Mouse (Mus musculus): Measurements from ENCODE around the gene Abcc9.

The Abcc9 gene

DNA sequence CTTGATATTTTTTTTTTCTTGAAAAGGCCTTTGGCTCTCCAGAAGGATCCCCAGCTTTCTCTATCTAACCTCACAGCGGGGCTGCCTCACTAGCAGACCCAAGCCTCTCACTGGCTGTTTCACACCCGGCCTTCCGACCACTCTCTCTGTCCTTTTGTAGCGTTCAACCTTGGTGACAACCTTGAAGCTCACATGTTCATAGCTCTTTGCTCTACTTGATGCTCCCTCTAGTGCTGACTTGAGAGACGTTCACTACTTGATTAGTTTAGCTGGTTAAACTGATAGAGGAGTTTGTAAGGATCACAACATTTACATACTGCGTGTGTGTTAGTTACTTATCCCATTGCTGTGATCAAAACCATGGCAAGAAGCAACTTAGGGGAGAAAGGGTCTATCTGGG is 18.5 kb upstream of the Abcc9 start:
- DNase-seq (ENCODE audit: low read depth, low spot score) = no peak
- Histone ChIP-seq H3K36me3 (ENCODE audit: control insufficient read depth, insufficient read depth, low read length, poor library complexity, severe bottlenecking) (no peaks in the 10 kb centered on the region), H3K27me3 (ENCODE audit: control insufficient read depth, insufficient read depth, low read length, poor library complexity, severe bottlenecking) (no peaks in the 10 kb centered on the region)

DNA sequence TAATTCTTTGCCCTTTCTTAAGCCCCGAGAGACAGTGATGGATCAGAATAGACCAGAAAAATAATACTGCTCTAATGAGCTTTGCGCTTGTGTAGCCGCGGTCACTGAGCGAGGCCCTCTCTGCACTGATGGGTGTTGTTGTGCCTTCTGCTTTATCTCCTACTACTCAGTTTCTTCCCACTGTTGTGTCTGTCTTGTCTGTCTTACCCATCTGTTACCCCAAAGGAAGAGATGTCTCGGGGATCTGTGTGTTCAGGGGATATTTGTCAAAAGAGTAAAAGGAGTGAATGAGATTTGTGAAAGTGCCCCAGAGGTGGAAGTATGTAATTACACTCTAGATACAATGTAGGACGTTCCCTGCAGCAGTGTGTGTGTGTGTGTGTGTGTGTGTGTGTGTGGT is 16.1 kb upstream of the Abcc9 start:
- no peaks in the 10 kb centered on the region for H3K27me3 ChIP-seq (ENCODE audit: control insufficient read depth, insufficient read depth, low read length, poor library complexity, severe bottlenecking)
- DNase-seq (ENCODE audit: low read depth, low spot score) = no peak
- H3K36me3 ChIP-seq (ENCODE audit: control insufficient read depth, insufficient read depth, low read length, poor library complexity, severe bottlenecking) = no peaks in the 10 kb centered on the region

DNA sequence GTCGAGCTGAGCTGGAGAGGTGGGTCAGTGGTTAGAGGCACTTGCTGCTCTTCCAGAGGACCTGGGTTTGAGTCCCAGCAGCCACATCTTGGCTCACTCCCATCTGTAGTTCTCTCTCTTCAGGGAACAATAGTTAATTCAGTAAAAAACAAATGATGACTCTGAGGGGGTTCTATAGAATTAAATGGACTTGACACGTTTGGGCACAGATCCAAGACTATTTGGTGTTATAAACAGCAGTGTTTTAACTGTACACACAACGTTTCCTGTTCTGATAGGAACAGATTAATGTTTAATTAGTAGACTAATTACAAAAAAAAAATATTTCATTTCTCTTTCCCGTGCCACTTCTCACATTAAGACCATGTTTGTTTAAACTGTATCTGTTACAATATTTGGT is 15.1 kb upstream of the Abcc9 start:
- no peak for DNase-seq (ENCODE audit: low read depth, low spot score)
- H3K36me3 ChIP-seq (ENCODE audit: control insufficient read depth, insufficient read depth, low read length, poor library complexity, severe bottlenecking) = no peaks in the 10 kb centered on the region
- no peaks in the 10 kb centered on the region for H3K27me3 ChIP-seq (ENCODE audit: control insufficient read depth, insufficient read depth, low read length, poor library complexity, severe bottlenecking)

DNA sequence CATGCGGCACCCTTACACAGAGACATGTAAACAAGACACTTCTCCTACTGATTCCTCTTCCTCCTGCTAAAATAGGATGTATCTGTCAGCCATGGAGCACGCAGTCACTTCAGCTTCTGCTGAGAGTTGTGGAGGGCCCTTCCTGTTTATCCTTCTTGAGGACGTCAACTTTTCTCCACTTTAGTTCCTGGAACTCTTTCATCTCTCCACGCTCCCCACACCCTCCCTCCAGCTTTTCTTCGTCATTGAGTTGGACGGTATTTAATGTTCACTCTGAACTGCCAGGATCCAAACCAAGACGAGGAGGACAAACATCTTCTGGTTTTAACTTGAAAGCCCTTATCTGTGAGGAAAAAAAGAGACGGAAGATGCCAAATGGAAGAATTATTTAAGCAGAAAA is 12.9 kb upstream of the Abcc9 start:
- Histone ChIP-seq H3K27me3 (ENCODE audit: control insufficient read depth, insufficient read depth, low read length, poor library complexity, severe bottlenecking) (no peaks in the 10 kb centered on the region), H3K36me3 (ENCODE audit: control insufficient read depth, insufficient read depth, low read length, poor library complexity, severe bottlenecking) (no peaks in the 10 kb centered on the region)
- DNase-seq (ENCODE audit: low read depth, low spot score) = no peak

DNA sequence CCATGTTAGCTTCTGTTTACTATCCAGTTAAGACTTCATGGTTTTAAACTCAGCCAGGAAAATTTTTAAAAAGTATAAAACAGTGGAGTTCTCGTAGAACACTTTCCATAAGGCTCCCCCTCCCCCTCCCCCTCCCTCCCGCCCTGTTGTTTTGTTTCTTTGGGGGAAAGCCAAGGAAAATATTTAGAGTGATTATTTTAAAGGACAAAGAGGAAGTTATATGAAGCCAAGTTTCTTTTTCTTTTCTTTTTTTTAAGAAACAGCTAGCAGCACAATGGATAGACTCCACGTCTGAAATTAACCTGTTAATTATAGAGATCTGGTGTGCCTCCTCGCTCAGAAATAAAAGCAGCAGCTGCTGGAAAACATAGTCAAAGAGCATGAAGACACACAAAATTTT is 9.0 kb upstream of the Abcc9 start:
- no peak for DNase-seq (ENCODE audit: low read depth, low spot score)
- H3K36me3 ChIP-seq (ENCODE audit: control insufficient read depth, insufficient read depth, low read length, poor library complexity, severe bottlenecking) = no peaks in the 10 kb centered on the region
- no peaks in the 10 kb centered on the region for H3K27me3 ChIP-seq (ENCODE audit: control insufficient read depth, insufficient read depth, low read length, poor library complexity, severe bottlenecking)

DNA sequence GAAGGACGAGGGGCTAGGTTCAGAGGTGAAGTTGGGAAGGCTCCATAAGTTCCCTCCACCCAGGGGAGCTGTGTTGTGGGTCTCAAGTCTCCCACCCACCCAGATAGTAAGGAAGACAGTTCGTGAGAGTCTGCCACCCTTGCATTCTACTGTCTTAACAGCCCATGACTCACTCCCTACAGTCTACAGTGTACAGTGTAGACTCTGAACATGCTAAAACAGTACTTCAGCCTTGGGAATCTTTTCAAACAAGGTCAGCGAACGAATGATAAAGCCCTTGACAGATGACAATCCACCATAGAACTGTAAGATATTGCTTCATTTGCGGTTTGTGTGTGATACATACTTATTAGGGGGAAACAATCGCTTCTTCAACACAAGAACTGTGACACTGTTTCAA is 8.6 kb upstream of the Abcc9 start:
- Histone ChIP-seq H3K36me3 (ENCODE audit: control insufficient read depth, insufficient read depth, low read length, poor library complexity, severe bottlenecking) (no peaks in the 10 kb centered on the region), H3K27me3 (ENCODE audit: control insufficient read depth, insufficient read depth, low read length, poor library complexity, severe bottlenecking) (no peaks in the 10 kb centered on the region)
- DNase-seq (ENCODE audit: low read depth, low spot score) = no peak

DNA sequence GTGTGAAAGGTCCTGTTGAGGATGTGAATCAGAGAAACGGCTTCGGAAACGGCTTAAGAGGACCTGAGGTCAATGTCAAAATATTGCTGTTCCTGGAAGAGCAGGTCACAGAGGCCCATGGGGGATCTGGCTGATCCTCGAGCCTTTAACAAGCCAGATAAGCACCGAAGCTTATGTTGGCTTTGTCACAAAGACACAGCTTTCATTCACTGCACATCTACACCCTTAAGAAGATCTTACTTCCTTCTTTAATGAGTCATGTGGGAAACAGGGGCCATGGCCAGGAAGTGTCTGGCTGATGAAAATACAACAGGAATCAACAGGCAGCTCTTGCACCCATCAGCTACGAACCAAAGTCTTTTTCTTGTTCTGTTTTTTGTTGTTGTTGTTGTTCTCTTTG is 6.3 kb upstream of the Abcc9 start:
- Histone ChIP-seq H3K27me3 (ENCODE audit: control insufficient read depth, insufficient read depth, low read length, poor library complexity, severe bottlenecking) (no peaks in the 10 kb centered on the region), H3K36me3 (ENCODE audit: control insufficient read depth, insufficient read depth, low read length, poor library complexity, severe bottlenecking) (no peaks in the 10 kb centered on the region)
- no peak for DNase-seq (ENCODE audit: low read depth, low spot score)

DNA sequence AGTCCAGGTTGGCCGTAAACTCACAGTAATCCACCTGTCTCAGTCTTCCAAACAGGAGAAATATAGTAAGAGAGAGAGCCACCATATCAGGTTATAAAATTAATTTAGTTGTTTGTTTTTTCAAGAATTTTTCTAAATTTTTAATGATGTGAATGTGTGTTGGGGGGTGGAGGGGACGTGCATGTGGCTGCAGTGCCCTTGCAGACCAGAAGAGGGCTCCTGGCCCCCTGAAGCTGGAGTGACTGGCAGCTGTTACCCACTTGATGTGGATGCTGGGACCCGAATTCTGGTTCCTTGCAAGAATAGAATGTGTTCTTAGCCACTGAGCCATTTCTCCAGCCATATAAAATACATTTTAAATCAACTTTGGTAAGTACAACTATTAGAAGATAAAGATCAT is 4.6 kb upstream of the Abcc9 start:
- Histone ChIP-seq H3K36me3 (ENCODE audit: control insufficient read depth, insufficient read depth, low read length, poor library complexity, severe bottlenecking) (no peaks in the 10 kb centered on the region), H3K27me3 (ENCODE audit: control insufficient read depth, insufficient read depth, low read length, poor library complexity, severe bottlenecking) (no peaks in the 10 kb centered on the region)
- DNase-seq (ENCODE audit: low read depth, low spot score) = peak; percentile 4

DNA sequence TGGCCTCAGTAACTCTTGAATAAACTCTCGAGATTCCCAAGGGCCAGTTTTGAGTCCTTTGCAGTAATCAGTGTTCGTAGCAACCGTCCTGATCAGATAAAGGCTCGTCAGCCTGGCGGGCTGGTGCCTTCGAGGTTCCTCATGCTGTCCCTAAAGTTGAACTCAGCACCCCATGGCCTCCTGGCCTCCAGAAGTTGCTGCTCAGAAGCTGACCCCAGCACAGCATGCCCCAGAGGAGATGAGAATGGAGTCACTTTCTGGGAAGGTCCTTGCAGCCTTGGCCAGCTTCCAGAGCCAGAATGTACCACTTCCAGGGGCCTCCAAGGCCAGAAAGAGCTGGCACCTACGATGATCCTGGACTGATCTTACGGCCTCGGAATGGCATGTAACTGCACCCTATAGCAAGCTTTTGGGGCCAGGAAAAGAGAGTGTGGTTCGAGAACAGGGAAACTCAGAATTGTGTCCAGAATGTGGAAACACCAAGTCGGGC is 1.4 kb upstream of the Abcc9 start:
- H3K27me3 ChIP-seq (ENCODE audit: control insufficient read depth, insufficient read depth, low read length, poor library complexity, severe bottlenecking) = no peaks in the 10 kb centered on the region
- DNase-seq (ENCODE audit: low read depth, low spot score) = no peak
- no peaks in the 10 kb centered on the region for H3K36me3 ChIP-seq (ENCODE audit: control insufficient read depth, insufficient read depth, low read length, poor library complexity, severe bottlenecking)

DNA sequence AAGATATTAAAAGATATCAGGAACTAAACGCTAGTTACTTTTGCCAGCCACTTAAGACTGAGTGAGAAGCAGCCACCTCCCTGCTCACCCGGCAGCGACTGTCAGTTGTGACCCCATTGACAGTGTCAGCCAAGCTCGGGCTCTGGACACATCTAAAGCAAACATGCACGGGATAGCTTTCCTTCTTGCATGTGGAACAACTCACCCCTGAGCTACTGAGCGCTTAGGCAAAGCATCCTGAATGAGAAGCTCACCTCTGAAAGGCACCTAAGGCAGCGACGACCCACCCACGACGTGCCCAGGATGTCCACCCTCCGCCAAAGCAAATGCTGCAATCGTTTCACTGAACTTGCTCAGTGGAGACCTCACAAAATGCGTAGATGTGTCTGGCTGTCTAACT is 954 bp downstream of the Abcc9 start:
- Histone ChIP-seq H3K36me3 (ENCODE audit: control insufficient read depth, insufficient read depth, low read length, poor library complexity, severe bottlenecking) (no peaks in the 10 kb centered on the region), H3K27me3 (ENCODE audit: control insufficient read depth, insufficient read depth, low read length, poor library complexity, severe bottlenecking) (no peaks in the 10 kb centered on the region)
- DNase-seq (ENCODE audit: low read depth, low spot score) = no peak

DNA sequence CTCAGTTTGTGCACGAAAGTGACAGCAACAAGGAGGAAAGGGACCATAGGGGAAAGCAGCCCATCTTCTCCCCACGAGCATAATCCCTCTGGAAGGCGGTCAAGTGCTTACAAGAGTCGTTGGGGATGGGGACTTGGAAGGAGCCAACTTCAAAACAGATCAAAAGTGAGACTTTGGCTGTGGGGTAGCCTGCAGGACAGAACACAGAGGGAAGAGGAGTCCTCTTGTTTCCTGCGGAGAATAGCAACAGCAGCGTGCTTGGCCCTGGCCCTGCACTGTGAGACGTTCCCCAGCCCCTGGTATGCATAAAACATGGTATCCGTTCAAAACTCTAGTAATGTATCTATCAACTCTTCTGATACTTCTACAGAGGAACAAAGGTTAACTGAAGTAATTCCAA is 1.4 kb downstream of the Abcc9 start:
- Histone ChIP-seq H3K27me3 (ENCODE audit: control insufficient read depth, insufficient read depth, low read length, poor library complexity, severe bottlenecking) (no peaks in the 10 kb centered on the region), H3K36me3 (ENCODE audit: control insufficient read depth, insufficient read depth, low read length, poor library complexity, severe bottlenecking) (no peaks in the 10 kb centered on the region)
- DNase-seq (ENCODE audit: low read depth, low spot score) = no peak

DNA sequence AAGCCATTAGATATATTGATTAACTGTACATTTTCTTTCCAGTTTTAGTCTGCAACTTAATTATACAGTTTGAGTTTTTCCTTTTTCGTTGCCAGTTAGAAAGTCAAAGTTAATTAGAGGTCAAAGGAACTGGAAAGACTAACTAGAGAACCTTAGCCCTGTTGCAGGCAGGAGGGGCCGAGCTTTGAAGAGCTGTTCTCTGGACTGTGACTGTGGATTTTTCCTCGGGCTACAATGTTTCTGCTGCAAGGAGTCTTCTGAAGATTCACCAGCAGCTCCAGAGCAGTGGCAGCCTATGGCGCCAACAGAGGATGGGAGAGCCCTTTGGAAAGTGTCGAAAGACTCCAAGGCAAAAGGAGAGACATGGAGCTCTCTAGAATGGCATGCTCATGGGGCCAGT is 10.0 kb downstream of the Abcc9 start:
- no peak for DNase-seq (ENCODE audit: low read depth, low spot score)
- H3K27me3 ChIP-seq (ENCODE audit: control insufficient read depth, insufficient read depth, low read length, poor library complexity, severe bottlenecking) = no peaks in the 10 kb centered on the region
- no peaks in the 10 kb centered on the region for H3K36me3 ChIP-seq (ENCODE audit: control insufficient read depth, insufficient read depth, low read length, poor library complexity, severe bottlenecking)

DNA sequence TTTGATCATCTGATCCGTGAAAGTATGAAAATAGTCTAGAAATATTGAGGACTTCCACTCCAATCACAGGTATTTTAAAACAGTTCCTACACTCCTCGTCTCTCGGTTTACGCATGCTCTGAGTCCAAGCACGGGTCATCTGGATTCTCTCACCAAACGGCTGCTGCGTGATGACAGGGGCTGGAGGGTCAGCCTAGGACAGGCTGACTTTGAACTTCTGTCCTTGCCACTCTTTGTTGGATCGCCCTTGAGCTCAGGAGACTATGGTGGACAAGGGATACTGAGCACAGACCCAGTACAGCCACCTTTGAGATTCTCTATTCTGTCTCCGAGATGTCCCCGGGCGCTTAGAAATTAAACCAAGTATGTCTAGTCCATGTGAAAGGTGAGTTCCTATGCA is 12.4 kb downstream of the Abcc9 start:
- no peak for DNase-seq (ENCODE audit: low read depth, low spot score)
- H3K36me3 ChIP-seq (ENCODE audit: control insufficient read depth, insufficient read depth, low read length, poor library complexity, severe bottlenecking) = no peaks in the 10 kb centered on the region
- no peaks in the 10 kb centered on the region for H3K27me3 ChIP-seq (ENCODE audit: control insufficient read depth, insufficient read depth, low read length, poor library complexity, severe bottlenecking)

DNA sequence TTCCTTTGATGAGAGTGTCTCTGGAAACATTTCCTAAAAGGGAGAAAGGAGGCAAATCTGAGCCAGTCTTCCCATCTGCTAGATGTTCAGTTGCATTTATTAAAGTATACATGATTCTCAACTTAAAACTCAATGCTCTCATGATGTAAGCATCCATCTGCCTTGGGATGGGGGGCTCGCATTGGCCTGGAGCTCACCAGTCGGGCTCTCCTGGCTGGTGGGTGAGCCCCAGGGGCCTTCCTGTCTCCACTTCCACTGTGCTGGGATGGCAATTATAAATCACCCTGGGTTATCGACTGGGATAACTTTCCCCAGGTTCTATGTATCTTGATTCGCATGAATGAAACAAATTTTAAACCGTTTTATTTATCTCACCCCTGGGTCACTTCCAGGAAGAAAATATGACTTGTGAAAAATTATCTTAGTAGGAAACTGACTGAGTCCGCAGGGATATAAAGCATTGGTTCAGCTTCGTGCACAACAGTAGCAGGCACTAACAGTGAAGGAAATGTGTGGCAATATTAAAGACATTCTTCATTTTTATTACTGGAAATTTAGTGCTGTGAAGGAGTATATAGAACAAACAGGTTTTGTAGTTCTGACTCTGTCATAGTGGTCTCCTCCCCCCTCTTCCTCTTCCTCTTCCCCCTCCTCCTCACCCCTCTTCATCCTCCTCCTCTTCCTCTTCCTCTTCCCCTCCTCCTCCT is 19.0 kb downstream of the Abcc9 start:
- no peak for DNase-seq (ENCODE audit: low read depth, low spot score)
- Histone ChIP-seq H3K36me3 (ENCODE audit: control insufficient read depth, insufficient read depth, low read length, poor library complexity, severe bottlenecking) (no peaks in the 10 kb centered on the region), H3K27me3 (ENCODE audit: control insufficient read depth, insufficient read depth, low read length, poor library complexity, severe bottlenecking) (no peaks in the 10 kb centered on the region)

DNA sequence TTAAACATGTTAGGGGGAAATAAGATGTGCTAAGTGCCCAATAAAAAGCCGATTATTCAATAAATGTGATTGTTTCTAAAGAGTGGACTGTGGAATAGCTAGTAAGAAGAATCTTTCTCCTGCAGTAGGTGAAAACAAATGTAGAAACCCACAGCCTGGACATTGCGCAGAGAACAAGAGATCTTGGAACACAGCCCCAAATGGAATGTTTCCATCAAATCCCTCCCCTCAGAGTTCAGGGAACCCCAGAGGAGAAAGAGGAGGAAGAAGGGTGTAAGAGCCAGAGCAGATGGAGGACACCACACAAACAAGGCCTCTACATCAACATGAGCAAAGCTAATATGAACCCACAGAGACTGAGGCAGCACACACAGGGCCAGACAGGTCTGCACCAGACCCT is 32.1 kb downstream of the Abcc9 start:
- no peaks in the 10 kb centered on the region for H3K27me3 ChIP-seq (ENCODE audit: control insufficient read depth, insufficient read depth, low read length, poor library complexity, severe bottlenecking)
- no peaks in the 10 kb centered on the region for H3K36me3 ChIP-seq (ENCODE audit: control insufficient read depth, insufficient read depth, low read length, poor library complexity, severe bottlenecking)
- DNase-seq (ENCODE audit: low read depth, low spot score) = no peak

DNA sequence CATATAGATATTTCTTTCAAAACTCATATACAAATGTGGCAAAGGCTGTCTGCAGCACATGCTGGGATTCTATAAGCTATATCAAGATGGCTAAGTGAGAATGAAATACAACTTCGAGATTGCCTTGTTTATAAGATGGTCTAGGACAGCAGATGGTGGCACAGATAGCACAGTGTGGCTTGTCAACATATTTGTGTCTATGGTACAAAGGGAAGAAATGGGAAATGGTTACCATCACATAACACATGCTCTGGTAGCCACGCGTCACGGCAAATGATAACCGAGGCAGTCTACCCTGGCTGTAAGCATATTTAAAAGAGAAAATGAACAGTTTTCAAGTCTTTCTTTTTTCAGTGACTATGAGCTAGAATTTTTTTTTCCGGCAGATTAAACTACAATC is 32.8 kb downstream of the Abcc9 start:
- H3K27me3 ChIP-seq (ENCODE audit: control insufficient read depth, insufficient read depth, low read length, poor library complexity, severe bottlenecking) = no peaks in the 10 kb centered on the region
- DNase-seq (ENCODE audit: low read depth, low spot score) = no peak
- H3K36me3 ChIP-seq (ENCODE audit: control insufficient read depth, insufficient read depth, low read length, poor library complexity, severe bottlenecking) = no peaks in the 10 kb centered on the region

All from splenic B cell, adult 2 months (primary cell).